Mouse (Mus musculus) CD4-positive naive resting alpha-beta T cell, adult 76 days (primary cell): Measurements from ENCODE around the gene Tigd2. TPM values are rescaled to one million over a fixed set of nuclear protein-coding genes. Genes with fewer than 3 reads are reported as not detected.

Source experiments
- total RNA-seq: library from RNA; stranded (reverse); gene quantifications from one replicate; pipeline ENCODE4 v1.2.4, GENCODE M21; 2023

Gene Tigd2
- 35.4 TPM for total RNA-seq

DNA sequence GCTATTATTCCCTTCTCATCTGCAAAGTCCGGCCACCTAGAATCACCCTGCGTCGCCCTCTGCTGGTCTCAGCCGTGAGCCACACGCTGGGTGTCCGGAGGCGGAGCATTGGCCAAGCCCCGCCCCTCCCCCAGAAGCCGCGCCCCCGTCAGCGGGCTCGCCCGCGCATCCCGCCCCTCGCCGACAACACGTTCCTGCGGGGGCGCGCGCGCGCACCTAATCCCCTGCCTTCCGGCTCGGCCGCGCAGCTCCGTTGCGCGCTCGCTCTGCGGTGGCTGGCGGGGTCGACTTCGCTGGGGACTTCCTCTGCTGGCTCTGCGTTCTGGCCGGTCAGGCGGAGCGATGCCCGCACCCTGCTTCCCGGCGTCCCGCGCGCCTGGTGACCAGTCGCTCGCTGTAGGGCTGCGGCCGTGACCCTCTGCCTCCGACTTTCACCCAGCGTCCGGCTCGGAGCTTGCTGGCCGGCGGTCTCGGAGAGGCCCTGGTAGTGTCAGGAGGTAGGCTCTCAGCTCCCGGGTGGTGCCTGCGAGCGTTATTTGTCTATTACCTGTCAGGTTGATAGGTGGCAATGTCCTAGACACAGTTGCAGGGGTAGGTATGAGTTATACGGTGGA is at the start of gene Tigd2:
Tigd2 (plus strand) TSS at position 186 of the 614 bp plus-strand sequence.

Other genes with a start within 250 kb of the Tigd2 start
- not detected for gene Fam13a, start 184.3 kb upstream of the Tigd2 start, total RNA-seq
- 11.3 TPM for gene Gprin3, start 217.4 kb downstream of the Tigd2 start, total RNA-seq